Mouse (Mus musculus) olfactory bulb, adult 2 months (tissue): ENCODE measurements around the gene Pvr.

ENCODE experiments used
- CTCF ChIP-seq: fragments of 200-500 bp; IDR thresholded peaks from 2 replicates; pipeline ENCODE4 v1.5.1; 2012; ENCODE audit warnings: low read depth, mild to moderate bottlenecking, low read length, moderate library complexity; ENCODE audit not compliant: insufficient read depth
- POLR2A ChIP-seq: fragments of 200-500 bp; IDR thresholded peaks from 2 replicates; pipeline ENCODE4 v1.6.1; 2012; ENCODE audit warnings: mild to moderate bottlenecking, low read depth, low read length, moderate library complexity; ENCODE audit not compliant: insufficient read depth

DNA sequence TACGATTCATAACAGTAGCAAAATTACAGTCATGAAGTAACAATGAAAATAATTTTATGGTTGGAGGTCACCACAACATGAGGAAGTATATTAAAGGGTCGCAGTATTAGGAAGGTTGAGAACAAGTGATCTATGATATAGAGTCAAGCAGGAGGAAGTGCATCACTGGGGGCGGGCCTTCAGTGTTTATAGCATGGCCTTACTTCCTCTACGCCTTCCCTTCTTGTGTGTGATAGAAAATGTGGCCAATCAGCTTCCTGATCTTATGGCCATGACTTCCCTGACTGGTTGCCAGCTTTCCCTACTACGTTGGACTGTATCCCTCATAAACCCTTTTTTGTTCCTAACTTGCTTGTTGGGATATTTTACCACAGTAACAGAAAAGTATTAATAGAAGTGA, 24.2 kb upstream of the Pvr start:
- TF ChIP-seq POLR2A (no peak), CTCF (no peak)
